Mouse (Mus musculus) testis, adult 2 months (tissue): ENCODE results near the gene Mgat3.

Source experiments
- CTCF ChIP-seq: fragments of 200-500 bp; IDR thresholded peaks from 2 replicates; pipeline ENCODE4 v1.5.1; 2012; ENCODE audit warnings: low read depth, mild to moderate bottlenecking, inconsistent platforms, low read length, moderate library complexity; ENCODE audit not compliant: control insufficient read depth, insufficient read depth, insufficient replicate concordance
- POLR2A ChIP-seq: fragments of 200-500 bp; IDR thresholded peaks from 2 replicates; pipeline ENCODE4 v1.6.1; 2012; ENCODE audit warnings: low read depth, mild to moderate bottlenecking, inconsistent platforms, low read length, moderate library complexity; ENCODE audit not compliant: control insufficient read depth

DNA sequence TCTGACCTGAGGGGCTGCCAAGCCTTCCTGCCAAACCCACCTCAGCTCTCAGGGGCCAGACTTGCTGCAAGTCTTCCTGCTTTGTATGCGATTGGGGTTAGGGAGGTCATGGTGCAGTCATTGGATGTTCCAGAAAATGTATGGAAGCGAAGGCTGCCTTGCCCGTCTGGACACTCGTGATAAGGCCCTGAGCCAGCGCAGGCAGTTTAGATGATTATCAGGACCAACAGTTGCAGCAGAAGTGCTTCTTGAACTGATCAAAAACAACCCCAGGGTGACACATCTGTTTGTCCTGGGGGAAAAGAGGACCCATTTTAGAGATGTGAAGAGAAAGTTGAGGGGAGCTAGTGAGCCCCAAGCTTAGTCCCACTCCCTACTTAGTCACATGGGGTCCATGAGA lies 42.8 kb upstream of the Mgat3 start:
- TF ChIP-seq CTCF (no peak), POLR2A (no peak)
